Mouse (Mus musculus): ENCODE data around the gene Zfp804a. TPM values are rescaled to one million over a fixed set of nuclear protein-coding genes. Genes with fewer than 3 reads are reported as not detected.

Zfp804a gene
- total and polyA plus RNA-seq, 3 experiments: not detected

- Histone ChIP-seq H3K27me3 (replicated peaks) (no peaks in the 10 kb centered on the region), H3K4me2 (ENCODE audit: insufficient read depth, low read depth, poor library complexity, severe bottlenecking) (no peak overlapping the region), H3K4me3 (replicated peaks in 1 of 3; ENCODE audit: low read depth in 2 of 3, low read length in 2 of 3, poor library complexity in 1 of 3) (no peak overlapping the region), H3K27ac (ENCODE audit: insufficient read depth, low read depth) (no peak overlapping the region), H3K4me1 (ENCODE audit: control insufficient read depth in 1 of 2, insufficient read depth in 2 of 2) (no peaks in the 10 kb centered on the region), H3K9me3 (replicated peaks; ENCODE audit: low read length) (no peaks in the 10 kb centered on the region), H3K9ac (ENCODE audit: insufficient read depth, low read depth) (no peak overlapping the region), H3K79me2 (replicated peaks; ENCODE audit: control insufficient read depth, extremely low read depth, insufficient read depth, poor library complexity, severe bottlenecking) (no peaks in the 10 kb centered on the region), H3K36me3 (replicated peaks in 1 of 2; ENCODE audit: control insufficient read depth in 1 of 2, insufficient read depth in 1 of 2, low read length in 1 of 2) (no peaks in the 10 kb centered on the region)
- in situ Hi-C loops (cut with MboI; ENCODE audit: low pct_ligation_motif_present, low pct_unique_long_range_greater_than_20kb, low sequenced_read_pairs): no loop called here
- dilution Hi-C loops (cut with MboI; ENCODE audit: extremely low pct_ligation_motif_present, extremely low pct_unique_long_range_greater_than_20kb, low sequenced_read_pairs): no loop called here
- no peak for DNase-seq (ENCODE audit: extremely low read depth)
- TF ChIP-seq UBTF (IDR thresholded peaks at IDR 0.05; ENCODE audit: low read depth, low read length): no peak
- TF ChIP-seq BHLHE40 (IDR thresholded peaks at IDR 0.05; ENCODE audit: low read depth, low read length): no peak
- TF ChIP-seq MYC (IDR thresholded peaks at IDR 0.05; ENCODE audit: low read depth, low read length): no peak
- no peak for TF ChIP-seq MXI1 (IDR thresholded peaks at IDR 0.05; ENCODE audit: low read depth, low read length)
- no peak for TF ChIP-seq MAFK (IDR thresholded peaks at IDR 0.05; ENCODE audit: insufficient replicate concordance, low read length)
- TF ChIP-seq GABPA (IDR thresholded peaks at IDR 0.05; ENCODE audit: insufficient replicate concordance, low read depth, low read length): no peak
- no peak for TF ChIP-seq PAX5 (IDR thresholded peaks at IDR 0.05; ENCODE audit: low read length)
- no peak for TF ChIP-seq RCOR1 (conservative IDR thresholded peaks at IDR 0.05; ENCODE audit: low read depth, low read length)
- TF ChIP-seq ZKSCAN1 (IDR thresholded peaks at IDR 0.05; ENCODE audit: borderline replicate concordance, low read depth, low read length): no peak
- TF ChIP-seq JUN (IDR thresholded peaks at IDR 0.05; ENCODE audit: insufficient read depth, low read depth, low read length): no peak
- no peak for TF ChIP-seq POLR2A (IDR thresholded peaks at IDR 0.05; ENCODE audit: low read depth, low read length)
- TF ChIP-seq IRF4 (IDR thresholded peaks at IDR 0.05; ENCODE audit: low read depth, low read length): no peak
- TF ChIP-seq ZC3H11A (IDR thresholded peaks at IDR 0.05; ENCODE audit: low read depth, low read length): no peak
- no peak for TF ChIP-seq POLR2AphosphoS2 (IDR thresholded peaks at IDR 0.05; ENCODE audit: low read depth, low read length)
- no peak for TF ChIP-seq MAZ (IDR thresholded peaks at IDR 0.05; ENCODE audit: low read depth, low read length)
Observed at GRCm38 (mm10) chr2:82246020-82246419, 193.0 kb downstream of the Zfp804a start.

- no peak for TF ChIP-seq ZMIZ1 (IDR thresholded peaks at IDR 0.05; ENCODE audit: low read depth, low read length)
- no peak overlapping the region for H3K27ac ChIP-seq (ENCODE audit: insufficient read depth, low read depth)
- no peak overlapping the region for H3K4me2 ChIP-seq (ENCODE audit: insufficient read depth, low read depth, poor library complexity, severe bottlenecking)
- dilution Hi-C loops (cut with MboI; ENCODE audit: extremely low pct_ligation_motif_present, extremely low pct_unique_long_range_greater_than_20kb, low sequenced_read_pairs) (no loop called here), in situ Hi-C loops (cut with MboI; ENCODE audit: low pct_ligation_motif_present, low pct_unique_long_range_greater_than_20kb, low sequenced_read_pairs) (no loop called here)
- H3K4me1 ChIP-seq (ENCODE audit: control insufficient read depth in 1 of 2, insufficient read depth in 2 of 2): no peaks in the 10 kb centered on the region
- H3K9ac ChIP-seq (ENCODE audit: insufficient read depth, low read depth): no peak overlapping the region
- no peaks in the 10 kb centered on the region for H3K79me2 ChIP-seq (replicated peaks; ENCODE audit: control insufficient read depth, extremely low read depth, insufficient read depth, poor library complexity, severe bottlenecking)
- H3K36me3 ChIP-seq (replicated peaks in 1 of 2; ENCODE audit: control insufficient read depth in 1 of 2, insufficient read depth in 1 of 2, low read length in 1 of 2): no peaks in the 10 kb centered on the region
- DNase-seq (ENCODE audit: extremely low read depth): no peak
- H3K9me3 ChIP-seq (replicated peaks; ENCODE audit: low read length): no peaks in the 10 kb centered on the region
- no peaks in the 10 kb centered on the region for H3K27me3 ChIP-seq (replicated peaks)
- no peak overlapping the region for H3K4me3 ChIP-seq (replicated peaks in 1 of 3; ENCODE audit: low read depth in 2 of 3, low read length in 2 of 3, poor library complexity in 1 of 3)
Observed at GRCm38 (mm10) chr2:82246902-82247522, 194.0 kb downstream of the Zfp804a start.

Data from CH12.LX (cell line).